Mouse (Mus musculus) lung, postnatal 14 days (tissue): ENCODE measurements at regions not wholly inside any gene's neighbourhood (a gene's known extent, or its start where the extent isn't known, plus 50 kb on each side); places are given as distances from the start of the nearest gene placed in this dataset.

ENCODE experiments used
- DNase-seq: peaks from one replicate; pipeline ENCODE4 v3.0.0; 2021

GRCm38 (mm10) chr12:7778056-7778440 lies 199.4 kb upstream of the Apob start:
- peak; percentile 16 for DNase-seq

- DNase-seq: peak; percentile 33
Observed at GRCm38 (mm10) chr12:7816616-7817015, 160.8 kb upstream of the Apob start.

- DNase-seq: no peak
Observed at GRCm38 (mm10) chr12:7820006-7820704, 157.3 kb upstream of the Apob start.

- DNase-seq: no peak
Observed at GRCm38 (mm10) chr12:7820718-7821117, 156.7 kb upstream of the Apob start.

- no peak for DNase-seq
Observed at GRCm38 (mm10) chr12:7835731-7836130, 141.7 kb upstream of the Apob start.

- no peak for DNase-seq
Observed at GRCm38 (mm10) chr12:7853876-7854275, 123.6 kb upstream of the Apob start.

- DNase-seq: no peak
Observed at GRCm38 (mm10) chr12:7855683-7856082, 121.8 kb upstream of the Apob start.

GRCm38 (mm10) chr12:7859533-7859932 lies 117.9 kb upstream of the Apob start:
- DNase-seq: no peak

GRCm38 (mm10) chr12:7870004-7870403 lies 107.4 kb upstream of the Apob start:
- DNase-seq: no peak

- no peak for DNase-seq
Observed at GRCm38 (mm10) chr12:7870473-7870872, 107.0 kb upstream of the Apob start.

GRCm38 (mm10) chr12:7875454-7875853 lies 102.0 kb upstream of the Apob start:
- no peak for DNase-seq

GRCm38 (mm10) chr12:7876302-7877063 lies 101.0 kb upstream of the Apob start:
- DNase-seq: peak; percentile 11

GRCm38 (mm10) chr12:7878761-7879160 lies 98.7 kb upstream of the Apob start:
- DNase-seq: no peak

- no peak for DNase-seq
Observed at GRCm38 (mm10) chr12:7896156-7896555, 81.3 kb upstream of the Apob start.

GRCm38 (mm10) chr12:7905329-7905728 lies 72.1 kb upstream of the Apob start:
- no peak for DNase-seq

- no peak for DNase-seq
Observed at GRCm38 (mm10) chr12:7906831-7907230, 70.6 kb upstream of the Apob start.

- no peak for DNase-seq
Observed at GRCm38 (mm10) chr12:7909746-7910360, 67.6 kb upstream of the Apob start.

GRCm38 (mm10) chr12:7910509-7910908 lies 66.9 kb upstream of the Apob start:
- DNase-seq: no peak

GRCm38 (mm10) chr12:7918385-7918784 lies 59.1 kb upstream of the Apob start:
- no peak for DNase-seq

- DNase-seq: no peak
Observed at GRCm38 (mm10) chr12:7918967-7919708, 58.3 kb upstream of the Apob start.

GRCm38 (mm10) chr12:7919709-7920324 lies 57.6 kb upstream of the Apob start:
- DNase-seq: no peak

- DNase-seq: no peak
Observed at GRCm38 (mm10) chr12:7920888-7921287, 56.6 kb upstream of the Apob start.
